Mouse (Mus musculus): Measurements from ENCODE around the gene Lrrn1.

GRCm38 (mm10) chr6:107534533-107534932 is 5.0 kb downstream of the Lrrn1 start:
- TF ChIP-seq CTCF (IDR thresholded peaks at IDR 0.05; ENCODE audit: low read depth) (no peak), EP300 (optimal IDR thresholded peaks at IDR 0.05) (no peak)

Data from stomach, postnatal 0 days (tissue).